Mouse (Mus musculus) heart, embryonic 16.5 days (tissue): ENCODE data around the gene Arid3a. TPM values are rescaled to one million over a fixed set of nuclear protein-coding genes. Genes with fewer than 3 reads are reported as not detected.

Source experiments
- ATAC-seq: fragments of 200-750 bp; cut with Nextera tagmentation; replicated peaks from 2 replicates; pipeline ENCODE4 v1.8.0; 2017; ENCODE audit warnings: moderate number of reproducible peaks; ENCODE audit not compliant: insufficient read depth, low FRiP score; ENCODE audit errors: extremely low read depth
- H3K27ac ChIP-seq: fragments of 300-500 bp; sonication (generic); 2 replicates; pipeline ENCODE4 v1.5.1; 2014; ENCODE audit warnings: mild to moderate bottlenecking, low read length, control low read depth, moderate library complexity
- H3K27me3 ChIP-seq: fragments of 300-500 bp; sonication (generic); 2 replicates; pipeline ENCODE4 v1.6.1; 2014; ENCODE audit warnings: low read length, mixed read lengths; ENCODE audit not compliant: control insufficient read depth, insufficient read depth
- H3K36me3 ChIP-seq: fragments of 300-500 bp; sonication (generic); 2 replicates; pipeline ENCODE4 v1.6.1; 2014; ENCODE audit not compliant: control insufficient read depth, insufficient read depth
- H3K4me1 ChIP-seq: fragments of 300-500 bp; sonication (generic); 2 replicates; pipeline ENCODE4 v1.6.1; 2014; ENCODE audit warnings: low read length, mixed read lengths; ENCODE audit not compliant: control insufficient read depth, insufficient read depth
- H3K4me2 ChIP-seq: fragments of 300-500 bp; sonication (generic); 2 replicates; pipeline ENCODE4 v1.6.1; 2014; ENCODE audit warnings: low read depth, mild to moderate bottlenecking, control low read depth, low read length
- H3K4me3 ChIP-seq: fragments of 300-500 bp; sonication (generic); 2 replicates; pipeline ENCODE4 v1.5.1; 2014; ENCODE audit warnings: mild to moderate bottlenecking, control low read depth, low read length
- H3K9ac ChIP-seq: fragments of 300-500 bp; sonication (generic); 2 replicates; pipeline ENCODE4 v1.6.1; 2014; ENCODE audit warnings: low read length, control low read depth
- H3K9me3 ChIP-seq: fragments of 300-500 bp; sonication (generic); replicated peaks from 2 replicates; pipeline ENCODE4 v1.6.1; 2016; ENCODE audit warnings: low read length; ENCODE audit not compliant: control insufficient read depth
- WGBS: fragments of 180-500 bp; shearing (Covaris S2); extraction: QIAGEN DNeasy Blood & Tissue Kit; methylation state at CpG from one replicate; pipeline ENCODE4 v1.1.7; 2014; 5-methylcytosine and 5-hydroxymethylcytosine counted together
- polyA plus RNA-seq: library from polyadenylated mRNA; unstranded; fragments of >200 nt; fragmentation: Nextera tagmentation; extraction: Ambion mirVana; gene quantifications from 2 replicates; pipeline ENCODE4 v1.2.1, GENCODE M21; 2015

The Arid3a gene
- polyA plus RNA-seq: 1.5 and 2.3 TPM in 2 replicates

- Histone ChIP-seq H3K9ac (peak within 1 kb of the TSS; percentile 95), H3K27me3 (peaks cover 14% of the 10 kb centered on the region), H3K36me3 (no peaks in the 10 kb centered on the region), H3K4me3 (peak within 1 kb of the TSS; percentile 93), H3K4me1 (peaks cover 16% of the 10 kb centered on the region), H3K27ac (peak within 1 kb of the TSS; percentile 93), H3K4me2 (peak within 1 kb of the TSS; percentile 94), H3K9me3 (no peaks in the 10 kb centered on the region)
- peak; percentile 73 for ATAC-seq
- under 1% methylated on average over 63 of the region's 63 CpGs for WGBS
Observed at GRCm38 (mm10) chr10:79926491-79927323, at the start of gene Arid3a. TSS of gene Arid3a (plus strand) at chr10:79927043.

GRCm38 (mm10) chr10:79877174-79877573, 49.7 kb upstream of the Arid3a start:
- ATAC-seq: no peak
- Histone ChIP-seq H3K4me3 (no peak overlapping the region), H3K9ac (no peak overlapping the region), H3K27me3 (no peaks in the 10 kb centered on the region; the same call in 1 of the 2 replicates), H3K4me2 (no peak overlapping the region), H3K27ac (no peak overlapping the region), H3K4me1 (peaks cover 10% of the 10 kb centered on the region), H3K9me3 (no peaks in the 10 kb centered on the region), H3K36me3 (no peaks in the 10 kb centered on the region)
- 18% methylated on average over 1 of the region's 1 CpGs for WGBS

- ATAC-seq: no peak
- Histone ChIP-seq H3K4me1 (peaks cover 15% of the 10 kb centered on the region), H3K27me3 (peaks cover 1% of the 10 kb centered on the region; the same call in 1 of the 2 replicates), H3K9me3 (no peaks in the 10 kb centered on the region), H3K27ac (no peak overlapping the region), H3K4me2 (peak overlapping the region; percentile 24; the same call in 1 of the 2 replicates), H3K9ac (no peak overlapping the region), H3K4me3 (no peak overlapping the region), H3K36me3 (no peaks in the 10 kb centered on the region)
- 49% methylated on average over 12 of the region's 12 CpGs for WGBS
Observed at GRCm38 (mm10) chr10:79877757-79878156, 49.1 kb upstream of the Arid3a start.

- Histone ChIP-seq H3K4me3 (no peak overlapping the region), H3K4me2 (no peak overlapping the region)
Observed at GRCm38 (mm10) chr10:79879527-79879926, 47.3 kb upstream of the Arid3a start.

GRCm38 (mm10) chr10:79880721-79881120, 46.1 kb upstream of the Arid3a start:
- no peak overlapping the region for H3K4me3 ChIP-seq
- H3K36me3 ChIP-seq: no peaks in the 10 kb centered on the region
- ATAC-seq: no peak
- no peak overlapping the region for H3K27ac ChIP-seq
- H3K9me3 ChIP-seq: no peaks in the 10 kb centered on the region
- no peak overlapping the region for H3K9ac ChIP-seq
- H3K4me1 ChIP-seq: peaks cover 19% of the 10 kb centered on the region
- H3K27me3 ChIP-seq: peaks cover 5% of the 10 kb centered on the region; the same call in 1 of the 2 replicates
- WGBS: 20% methylated on average over 9 of the region's 9 CpGs
- H3K4me2 ChIP-seq: no peak overlapping the region

More at GRCm38 (mm10) chr10:79879527-79879926, 47.3 kb upstream of the Arid3a start:
- H3K9ac ChIP-seq: no peak overlapping the region
- ATAC-seq: no peak
- H3K36me3 ChIP-seq: no peaks in the 10 kb centered on the region
- no peaks in the 10 kb centered on the region for H3K9me3 ChIP-seq
- no peak overlapping the region for H3K27ac ChIP-seq
- WGBS: 31% methylated on average over 3 of the region's 3 CpGs
- H3K4me1 ChIP-seq: peaks cover 18% of the 10 kb centered on the region
- peaks cover 5% of the 10 kb centered on the region; the same call in 1 of the 2 replicates for H3K27me3 ChIP-seq

- Histone ChIP-seq H3K27ac (no peak overlapping the region), H3K9me3 (no peaks in the 10 kb centered on the region), H3K4me1 (peaks cover 19% of the 10 kb centered on the region), H3K27me3 (peaks cover 5% of the 10 kb centered on the region; the same call in 1 of the 2 replicates), H3K4me3 (peak overlapping the region; percentile 25), H3K4me2 (peak overlapping the region; percentile 56), H3K9ac (peak overlapping the region; percentile 36; the same call in 1 of the 2 replicates), H3K36me3 (no peaks in the 10 kb centered on the region)
- 0 out of 2 replicates have a peak, but pooled peaks have one; percentile 20 for ATAC-seq
- WGBS: 11% methylated on average over 22 of the region's 22 CpGs
Observed at GRCm38 (mm10) chr10:79881981-79882380, 44.9 kb upstream of the Arid3a start.

- Histone ChIP-seq H3K4me1 (peaks cover 19% of the 10 kb centered on the region), H3K9ac (peak overlapping the region; percentile 41; the same call in 1 of the 2 replicates), H3K27ac (no peak overlapping the region), H3K4me2 (0 out of 2 replicates have a peak overlapping the region, but pooled peaks have one; percentile 22), H3K27me3 (peaks cover 5% of the 10 kb centered on the region; the same call in 1 of the 2 replicates), H3K4me3 (no peak overlapping the region), H3K9me3 (no peaks in the 10 kb centered on the region), H3K36me3 (no peaks in the 10 kb centered on the region)
- WGBS: 16% methylated on average over 22 of the region's 22 CpGs
- ATAC-seq: no peak; the same call in 1 of the 2 replicates
Observed at GRCm38 (mm10) chr10:79883297-79884084, 43.4 kb upstream of the Arid3a start.

- H3K27ac ChIP-seq: 0 out of 2 replicates have a peak overlapping the region, but pooled peaks have one; percentile 0
- WGBS: 22% methylated on average over 4 of the region's 4 CpGs
Observed at GRCm38 (mm10) chr10:79884446-79884845, 42.4 kb upstream of the Arid3a start.

More at GRCm38 (mm10) chr10:79884446-79884845, 42.4 kb upstream of the Arid3a start:
- Histone ChIP-seq H3K4me1 (peaks cover 19% of the 10 kb centered on the region), H3K36me3 (no peaks in the 10 kb centered on the region), H3K4me2 (no peak overlapping the region), H3K9ac (no peak overlapping the region), H3K27me3 (peaks cover 5% of the 10 kb centered on the region; the same call in 1 of the 2 replicates), H3K4me3 (no peak overlapping the region), H3K9me3 (no peaks in the 10 kb centered on the region)
- 0 out of 2 replicates have a peak, but pooled peaks have one; percentile 6 for ATAC-seq
